Mouse (Mus musculus) intestine, embryonic 16.5 days (tissue): ENCODE results near the gene Gm45618. TPM values are rescaled to one million over a fixed set of nuclear protein-coding genes. Genes with fewer than 3 reads are reported as not detected.
A peak's percentile ranks its signal among the peaks of the same experiment; 100 is the strongest.

ENCODE experiments used
- ATAC-seq: fragments of 200-750 bp; cut with Nextera tagmentation; 2 replicates; pipeline ENCODE4 v1.8.0; 2017; ENCODE audit warnings: moderate TSS enrichment, moderate library complexity
- H3K27ac ChIP-seq: fragments of 300-500 bp; sonication (generic); 2 replicates; pipeline ENCODE4 v1.5.1; 2014; ENCODE audit warnings: mild to moderate bottlenecking, low read length
- H3K27me3 ChIP-seq: fragments of 300-500 bp; sonication (generic); replicated peaks from 2 replicates; pipeline ENCODE4 v1.6.1; 2014; ENCODE audit warnings: low read length, control low read depth, mixed read lengths; ENCODE audit not compliant: control insufficient read depth, insufficient read depth
- H3K36me3 ChIP-seq: fragments of 300-500 bp; sonication (generic); 2 replicates; pipeline ENCODE4 v1.6.1; 2014; ENCODE audit warnings: low read length, control low read depth; ENCODE audit not compliant: control insufficient read depth, insufficient read depth
- H3K4me1 ChIP-seq: fragments of 300-500 bp; sonication (generic); 2 replicates; pipeline ENCODE4 v1.6.1; 2014; ENCODE audit warnings: low read length, control low read depth, mixed read lengths; ENCODE audit not compliant: control insufficient read depth, insufficient read depth
- H3K4me2 ChIP-seq: fragments of 300-500 bp; sonication (generic); 2 replicates; pipeline ENCODE4 v1.6.1; 2014; ENCODE audit warnings: low read depth, low read length, control low read depth
- H3K4me3 ChIP-seq: fragments of 300-500 bp; sonication (generic); 2 replicates; pipeline ENCODE4 v1.5.1; 2014; ENCODE audit warnings: mild to moderate bottlenecking, low read length
- H3K9ac ChIP-seq: fragments of 300-500 bp; sonication (generic); 2 replicates; pipeline ENCODE4 v1.6.1; 2014; ENCODE audit warnings: low read depth, low read length
- H3K9me3 ChIP-seq: fragments of 300-500 bp; sonication (generic); 2 replicates; pipeline ENCODE4 v1.6.1; 2016; ENCODE audit warnings: low read length, control low read depth; ENCODE audit not compliant: control insufficient read depth
- WGBS: fragments of 180-500 bp; shearing (Covaris S2); extraction: QIAGEN DNeasy Blood & Tissue Kit; methylation state at CpG from one replicate; pipeline ENCODE4 v1.1.7; 2014; 5-methylcytosine and 5-hydroxymethylcytosine counted together
- polyA plus RNA-seq: library from polyadenylated mRNA; unstranded; fragments of >200 nt; fragmentation: Nextera tagmentation; extraction: Ambion mirVana; gene quantifications from 2 replicates; pipeline ENCODE4 v1.2.1, GENCODE M21; 2015

The Gm45618 gene
- polyA plus RNA-seq, 1 experiment from 2014 or later: not detected

DNA sequence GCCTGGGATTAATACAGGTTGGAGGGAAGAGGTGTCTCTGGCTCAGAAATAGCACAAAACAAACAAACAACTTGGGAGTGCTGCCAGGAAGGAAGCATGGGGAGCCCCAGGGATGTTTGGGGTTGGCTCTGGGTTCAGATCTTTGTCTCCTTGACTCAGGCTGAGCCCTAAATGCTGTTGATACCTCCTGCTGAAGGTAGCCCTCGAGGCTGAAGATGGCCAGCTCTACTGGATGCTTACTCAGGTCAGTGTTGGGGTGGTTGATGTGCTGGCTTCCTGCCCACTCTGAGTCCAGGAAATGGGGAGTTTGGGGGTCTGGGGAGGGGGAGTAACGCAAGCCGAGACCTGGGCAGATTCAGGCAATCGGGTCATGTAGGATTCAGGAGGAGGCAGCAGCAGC lies 23.8 kb downstream of the Gm45618 start:
- Histone ChIP-seq H3K9me3 (no peaks in the 10 kb centered on the region), H3K4me3 (no peak overlapping the region), H3K27me3 (peaks cover 27% of the 10 kb centered on the region), H3K9ac (no peak overlapping the region), H3K4me1 (peaks cover 10% of the 10 kb centered on the region), H3K36me3 (no peaks in the 10 kb centered on the region), H3K4me2 (no peak overlapping the region), H3K27ac (no peak overlapping the region)
- ATAC-seq: no peak
- WGBS: 72% methylated on average over 4 of the region's 4 CpGs

DNA sequence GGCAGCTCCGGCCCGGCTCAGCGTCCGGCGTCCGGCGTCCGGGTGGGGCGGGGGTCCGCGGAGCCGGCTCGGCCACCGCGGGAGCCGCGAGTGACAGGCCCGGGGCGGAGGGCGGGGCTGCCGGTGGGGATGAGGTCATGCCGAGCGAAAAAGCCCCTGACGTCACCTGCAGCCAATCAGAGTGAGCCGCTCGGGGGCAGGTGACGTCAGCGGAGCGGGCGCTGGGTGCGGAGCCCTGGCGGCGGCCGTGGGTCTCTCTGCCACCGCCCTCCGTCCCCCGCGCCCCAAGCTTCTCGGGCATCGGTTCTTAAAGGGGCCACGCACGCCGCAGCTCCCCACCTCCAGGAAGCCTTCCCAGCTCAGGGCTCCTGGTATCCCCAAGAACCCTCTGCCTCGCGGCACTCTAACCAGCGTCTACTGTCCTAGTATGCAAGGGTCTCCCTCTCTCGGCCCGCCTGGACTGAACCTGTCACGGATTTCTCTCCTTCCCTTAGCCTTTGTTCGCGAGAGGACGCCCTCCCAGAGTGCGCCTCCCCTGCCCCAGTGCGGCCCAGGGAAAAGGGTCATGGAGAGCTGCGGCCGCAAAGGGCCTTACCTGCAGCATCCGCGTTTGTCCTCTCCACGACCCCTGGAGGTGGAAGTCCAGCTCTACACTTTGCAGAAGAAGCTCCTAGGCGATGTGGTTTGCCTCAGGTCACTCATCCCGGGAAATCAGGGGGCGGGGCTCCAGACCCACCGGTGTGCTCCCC lies 25.2 kb downstream of the Gm45618 start, which contains the start of gene Dusp8:
Gene Dusp8 (minus strand): TSS at position 661 of the 749 bp plus-strand sequence.
- H3K9me3 ChIP-seq: no peaks in the 10 kb centered on the region
- no peaks in the 10 kb centered on the region for H3K36me3 ChIP-seq
- H3K4me2 ChIP-seq: peak within 1 kb of the TSS; percentile 97
- H3K27ac ChIP-seq: 0 out of 2 replicates have a peak within 1 kb of the TSS, but pooled peaks have one; percentile 41
- H3K4me1 ChIP-seq: peaks cover 10% of the 10 kb centered on the region
- H3K9ac ChIP-seq: peak within 1 kb of the TSS; percentile 83
- peak within 1 kb of the TSS; percentile 80 for H3K4me3 ChIP-seq
- under 1% methylated on average over 61 of the region's 63 CpGs for WGBS
- peak; percentile 92 for ATAC-seq
- peaks cover 27% of the 10 kb centered on the region for H3K27me3 ChIP-seq

DNA sequence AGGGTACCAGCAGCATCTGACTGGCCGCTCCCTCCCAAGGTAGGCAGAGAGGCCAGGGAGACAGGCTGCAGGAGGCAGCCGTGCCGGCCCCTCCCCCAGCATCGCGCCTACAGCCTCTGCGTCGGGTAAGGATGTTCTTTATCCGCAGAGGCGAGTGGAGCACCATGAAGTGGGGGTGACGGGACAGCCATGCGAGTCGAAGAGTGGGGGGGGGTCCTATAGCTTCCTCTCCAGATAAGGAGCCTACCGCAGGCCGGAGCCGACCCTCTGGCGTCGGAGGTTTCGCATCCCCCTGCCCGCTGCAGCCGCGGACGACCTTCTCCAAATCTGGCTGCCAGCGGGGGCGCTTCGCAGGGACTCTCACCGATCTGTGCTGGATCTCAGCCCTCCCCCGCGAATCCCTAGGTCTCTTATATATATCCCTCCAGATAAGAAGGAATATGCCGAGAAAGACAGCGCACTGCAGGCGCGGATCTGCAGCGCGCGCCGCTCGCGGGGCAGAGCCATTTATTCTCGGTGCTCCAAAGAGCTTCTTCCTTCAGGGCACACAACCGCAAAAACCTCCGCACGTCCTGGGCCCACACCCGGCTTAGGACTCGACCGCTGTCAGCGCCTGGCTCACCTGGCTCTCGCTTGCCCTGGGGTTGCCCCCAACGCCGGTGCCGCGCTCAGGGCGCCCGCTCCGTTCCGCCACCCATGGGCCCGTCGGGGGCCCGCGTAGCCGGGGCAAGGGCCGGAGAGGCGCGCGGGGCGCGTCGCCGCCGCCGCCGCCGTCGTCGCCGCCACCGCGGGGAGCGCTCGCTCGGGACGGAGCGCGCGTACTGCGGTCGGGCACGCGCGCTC lies 26.0 kb downstream of the Gm45618 start:
- Histone ChIP-seq H3K4me2 (peak overlapping the region; percentile 97), H3K9ac (peak overlapping the region; percentile 83), H3K4me1 (peaks cover 10% of the 10 kb centered on the region), H3K4me3 (peak overlapping the region; percentile 80), H3K9me3 (no peaks in the 10 kb centered on the region), H3K36me3 (no peaks in the 10 kb centered on the region), H3K27me3 (peaks cover 27% of the 10 kb centered on the region), H3K27ac (0 out of 2 replicates have a peak overlapping the region, but pooled peaks have one; percentile 41)
- WGBS: under 1% methylated on average over 68 of the region's 89 CpGs
- ATAC-seq: peak; percentile 70

DNA sequence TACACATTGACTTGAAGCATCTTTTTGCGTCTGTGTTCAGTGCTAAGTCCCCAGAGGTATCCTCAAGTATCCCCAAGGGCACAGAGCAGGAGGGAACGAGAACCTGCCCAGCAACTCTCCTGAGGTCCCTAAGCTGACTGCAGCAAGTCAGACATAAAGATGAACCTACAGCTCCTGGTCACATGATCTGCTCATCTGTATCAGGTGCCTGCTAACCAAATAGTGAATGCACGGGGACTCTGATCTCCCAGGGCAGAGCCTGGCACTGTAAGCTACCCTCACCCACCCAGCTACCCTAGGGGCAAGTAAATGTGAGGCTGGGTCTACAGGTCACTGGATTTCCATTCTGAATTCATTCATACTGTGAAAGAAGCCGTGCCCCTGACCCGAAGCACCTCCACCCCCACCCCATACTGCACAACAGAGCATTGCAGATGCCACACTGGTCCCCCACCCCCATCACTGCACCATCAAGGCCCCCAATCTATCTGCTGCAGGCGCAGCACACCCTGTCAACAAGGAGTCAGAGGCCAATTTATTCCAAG lies 26.8 kb downstream of the Gm45618 start:
- no peak for ATAC-seq
- peak overlapping the region; percentile 97 for H3K4me2 ChIP-seq
- H3K36me3 ChIP-seq: no peaks in the 10 kb centered on the region
- peaks cover 27% of the 10 kb centered on the region for H3K27me3 ChIP-seq
- H3K4me3 ChIP-seq: peak overlapping the region; percentile 80
- H3K27ac ChIP-seq: no peak overlapping the region
- H3K9me3 ChIP-seq: no peaks in the 10 kb centered on the region
- peak overlapping the region; percentile 83 for H3K9ac ChIP-seq
- peaks cover 15% of the 10 kb centered on the region for H3K4me1 ChIP-seq
- 39% methylated on average over 6 of the region's 6 CpGs for WGBS

DNA sequence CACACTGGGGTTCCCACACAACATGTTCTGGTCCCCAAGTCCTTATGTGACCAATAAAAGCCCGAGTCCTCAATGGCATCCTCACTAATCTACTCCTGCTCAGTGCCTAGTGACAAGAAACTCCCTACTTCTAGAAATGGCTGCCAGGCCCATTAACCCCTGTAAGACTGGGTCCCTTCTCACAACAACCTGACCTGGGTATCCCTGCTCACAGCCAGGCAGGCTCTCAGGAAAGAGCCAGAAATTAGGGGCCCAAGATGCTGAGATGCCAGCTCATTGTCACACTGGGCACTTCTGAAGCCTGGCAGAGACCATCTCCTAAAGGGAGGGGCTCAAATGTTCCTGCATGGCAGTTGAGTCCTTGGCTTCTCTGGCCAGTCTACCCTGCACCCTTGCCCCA lies 27.5 kb downstream of the Gm45618 start:
- Histone ChIP-seq H3K27me3 (peaks cover 27% of the 10 kb centered on the region), H3K27ac (no peak overlapping the region), H3K9ac (no peak overlapping the region), H3K4me2 (peak overlapping the region; percentile 97; the same call in 1 of the 2 replicates), H3K4me1 (peaks cover 18% of the 10 kb centered on the region), H3K9me3 (no peaks in the 10 kb centered on the region), H3K4me3 (no peak overlapping the region), H3K36me3 (no peaks in the 10 kb centered on the region)
- WGBS: 68% methylated on average over 1 of the region's 1 CpGs
- no peak for ATAC-seq

DNA sequence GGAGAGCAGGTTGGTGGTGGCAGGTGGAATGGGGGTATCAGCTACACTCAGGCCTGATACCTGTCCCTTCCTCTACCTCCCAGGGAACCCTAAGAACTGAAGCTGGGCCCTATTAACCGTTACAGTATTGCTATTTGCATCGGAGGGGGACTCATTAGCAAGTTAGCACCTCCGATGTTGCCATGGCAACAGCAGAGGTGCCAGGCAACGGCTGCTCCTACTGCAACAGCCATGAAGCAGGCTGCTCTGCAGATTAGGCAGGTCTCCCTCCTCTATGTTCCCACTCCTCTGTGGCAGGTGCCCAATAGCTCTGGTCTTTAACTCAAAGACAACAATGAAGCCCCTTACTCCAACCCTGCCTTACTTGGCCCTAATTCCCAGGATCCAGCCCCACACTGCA lies 28.7 kb downstream of the Gm45618 start:
- H3K4me2 ChIP-seq: no peak overlapping the region
- H3K27ac ChIP-seq: no peak overlapping the region
- no peak for ATAC-seq
- H3K4me1 ChIP-seq: peaks cover 18% of the 10 kb centered on the region
- H3K9ac ChIP-seq: no peak overlapping the region
- no peaks in the 10 kb centered on the region for H3K9me3 ChIP-seq
- H3K27me3 ChIP-seq: peaks cover 21% of the 10 kb centered on the region
- no peak overlapping the region for H3K4me3 ChIP-seq
- 16% methylated on average over 4 of the region's 4 CpGs for WGBS
- H3K36me3 ChIP-seq: no peaks in the 10 kb centered on the region

DNA sequence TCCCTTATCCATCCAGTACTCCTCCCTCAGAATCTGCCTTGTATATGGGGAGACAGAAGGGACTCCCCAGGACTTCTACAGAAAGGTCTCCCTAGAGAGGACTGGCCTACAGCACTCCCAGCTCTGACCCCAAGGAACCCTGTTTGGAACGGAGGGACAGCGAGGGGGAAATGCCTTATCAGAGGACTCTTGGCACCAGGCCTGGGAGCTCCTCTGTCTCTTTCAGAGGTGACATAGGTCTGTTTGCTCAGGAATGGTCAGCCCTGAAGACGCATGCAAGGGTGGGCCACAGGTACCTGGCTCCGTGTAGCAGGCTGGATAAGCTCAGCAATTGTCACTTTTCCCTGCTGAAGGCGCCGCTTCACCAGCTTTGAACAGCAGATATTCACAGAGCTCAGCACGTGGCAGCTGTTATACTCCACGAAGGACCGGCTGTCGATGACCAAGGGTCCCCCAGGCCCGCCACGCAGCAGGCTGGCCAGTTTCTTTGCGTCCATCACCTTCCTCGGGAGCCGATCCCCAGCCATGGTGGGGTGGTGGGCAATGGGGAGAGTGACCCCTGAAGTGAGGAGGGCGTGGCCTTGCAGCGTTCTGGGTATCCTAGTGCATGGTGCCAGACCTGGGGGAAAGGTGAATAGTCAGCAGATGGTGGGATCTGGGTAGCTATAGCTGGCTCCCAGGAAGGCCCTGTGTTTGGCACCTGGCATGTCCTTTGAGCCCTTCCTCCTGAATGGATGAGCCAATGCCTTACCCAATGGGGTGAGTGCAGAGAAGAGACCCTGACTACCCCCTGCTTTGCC lies 30.7 kb downstream of the Gm45618 start:
- ATAC-seq: no peak
- H3K4me1 ChIP-seq: peaks cover 12% of the 10 kb centered on the region; the same call in 1 of the 2 replicates
- no peak overlapping the region for H3K4me2 ChIP-seq
- no peaks in the 10 kb centered on the region for H3K9me3 ChIP-seq
- no peak overlapping the region for H3K4me3 ChIP-seq
- no peak overlapping the region for H3K27ac ChIP-seq
- H3K36me3 ChIP-seq: no peaks in the 10 kb centered on the region
- H3K9ac ChIP-seq: no peak overlapping the region; the same call in 1 of the 2 replicates
- WGBS: 64% methylated on average over 17 of the region's 17 CpGs
- peaks cover 7% of the 10 kb centered on the region for H3K27me3 ChIP-seq

DNA sequence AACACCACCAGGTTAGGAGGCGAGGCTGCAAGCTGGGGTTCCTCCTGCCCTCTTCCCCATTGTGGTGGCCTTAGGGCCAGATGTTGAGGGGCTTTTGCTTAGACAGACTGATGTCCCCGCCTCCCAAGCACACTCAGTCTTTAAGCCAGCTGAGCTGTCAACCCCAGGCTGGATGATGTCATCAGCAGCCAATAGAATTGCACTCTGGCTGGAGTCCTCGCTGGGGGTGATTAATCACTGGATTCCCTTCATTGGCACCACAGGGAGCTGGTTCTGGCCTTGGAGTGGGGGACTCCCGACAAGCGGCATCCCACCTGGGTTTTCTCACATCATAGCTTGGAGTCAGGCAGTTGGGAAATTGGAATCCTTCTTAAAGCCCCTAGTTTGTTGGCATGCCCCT lies 31.6 kb downstream of the Gm45618 start:
- H3K36me3 ChIP-seq: no peaks in the 10 kb centered on the region
- H3K9me3 ChIP-seq: no peaks in the 10 kb centered on the region
- WGBS: 16% methylated on average over 5 of the region's 5 CpGs
- no peak overlapping the region for H3K27ac ChIP-seq
- H3K27me3 ChIP-seq: peaks cover 3% of the 10 kb centered on the region; the same call in 1 of the 2 replicates
- peaks cover 16% of the 10 kb centered on the region for H3K4me1 ChIP-seq
- no peak overlapping the region for H3K9ac ChIP-seq
- no peak overlapping the region for H3K4me2 ChIP-seq
- peak; percentile 42; the same call in 1 of the 2 replicates for ATAC-seq
- no peak overlapping the region for H3K4me3 ChIP-seq
